Mouse (Mus musculus): ENCODE results near the gene Dxo.
"Not testable (repeated sequence)": the region's sequence is repeated elsewhere in the genome, so short reads cannot be mapped to it uniquely, and the experiment has no call there.

- TF ChIP-seq CTCF (conservative IDR thresholded peaks at IDR 0.05; ENCODE audit: low read length); NANOG (IDR thresholded peaks at IDR 0.05; ENCODE audit: borderline replicate concordance, low read length); POU5F1 (IDR thresholded peaks at IDR 0.05; ENCODE audit: borderline replicate concordance, low read length): not testable (repeated sequence)
Observed at GRCm38 (mm10) chr17:34810411-34810810, 26.4 kb upstream of the Dxo start.

Data from E14TG2a.4 (cell line).